Mouse (Mus musculus): ENCODE data around the gene Atp13a2.
A peak's percentile ranks its signal among the peaks of the same experiment; 100 is the strongest.

Atp13a2 gene

GRCm38 (mm10) chr4:140961467-140962206, 25.0 kb upstream of the Atp13a2 start:
- no peak for DNase-seq (ENCODE audit: low read depth in 1 of 2, low spot score in 2 of 2)

- DNase-seq (ENCODE audit: low read depth in 1 of 2, low spot score in 2 of 2): no peak
These were observed 24.3 kb upstream of the Atp13a2 start for GRCm38 (mm10) chr4:140962207-140962909.

GRCm38 (mm10) chr4:140962950-140963349, 23.7 kb upstream of the Atp13a2 start:
- no peak for DNase-seq (ENCODE audit: low read depth in 1 of 2, low spot score in 2 of 2)

- DNase-seq (ENCODE audit: low read depth in 1 of 2, low spot score in 2 of 2): no peak
These were observed 22.6 kb upstream of the Atp13a2 start for GRCm38 (mm10) chr4:140963941-140964597.

- no peak for DNase-seq (ENCODE audit: low read depth in 1 of 2, low spot score in 2 of 2)
These were observed 22.1 kb upstream of the Atp13a2 start for GRCm38 (mm10) chr4:140964620-140965019.

DNA sequence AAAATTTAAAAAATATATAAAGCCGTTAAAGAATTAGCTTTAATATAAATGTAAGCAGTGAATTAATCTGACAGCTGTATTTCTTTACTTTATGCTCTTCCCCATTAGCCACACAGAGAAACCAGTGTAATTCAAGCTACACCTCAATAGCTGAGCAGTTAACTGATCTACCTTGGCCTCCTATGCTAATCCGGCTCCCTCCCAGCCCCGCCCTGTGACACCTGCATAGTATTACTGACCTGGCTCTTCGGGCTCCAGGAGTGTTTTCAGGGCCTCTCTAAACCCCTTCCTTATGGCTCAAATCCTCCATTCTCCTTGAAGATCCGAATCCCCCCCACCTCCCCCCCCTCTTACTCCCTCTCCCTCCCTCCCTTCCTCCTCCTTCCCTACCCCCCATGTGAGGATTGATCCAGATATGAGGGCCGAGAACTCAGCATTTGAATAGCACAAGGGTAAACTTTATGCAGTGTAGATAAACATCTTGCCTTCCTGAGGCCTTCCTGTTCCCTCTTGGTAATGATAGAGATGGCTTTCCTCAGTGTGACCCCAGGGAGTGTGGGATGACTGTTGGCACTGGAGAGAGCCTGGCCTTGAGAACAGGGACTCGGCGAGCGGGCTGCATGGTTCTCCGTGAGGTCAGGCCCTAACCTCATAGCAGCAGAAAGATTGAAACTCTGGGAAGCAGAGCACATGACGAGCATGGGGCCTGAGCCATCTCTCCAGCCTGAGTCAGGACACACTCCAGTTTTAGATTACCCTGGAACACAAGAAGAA, 19.1 kb upstream of the Atp13a2 start:
- DNase-seq (ENCODE audit: low read depth in 1 of 2, low spot score in 2 of 2): no peak

GRCm38 (mm10) chr4:140971691-140972090, 15.0 kb upstream of the Atp13a2 start:
- no peak for DNase-seq (ENCODE audit: low read depth in 1 of 2, low spot score in 2 of 2)

DNA sequence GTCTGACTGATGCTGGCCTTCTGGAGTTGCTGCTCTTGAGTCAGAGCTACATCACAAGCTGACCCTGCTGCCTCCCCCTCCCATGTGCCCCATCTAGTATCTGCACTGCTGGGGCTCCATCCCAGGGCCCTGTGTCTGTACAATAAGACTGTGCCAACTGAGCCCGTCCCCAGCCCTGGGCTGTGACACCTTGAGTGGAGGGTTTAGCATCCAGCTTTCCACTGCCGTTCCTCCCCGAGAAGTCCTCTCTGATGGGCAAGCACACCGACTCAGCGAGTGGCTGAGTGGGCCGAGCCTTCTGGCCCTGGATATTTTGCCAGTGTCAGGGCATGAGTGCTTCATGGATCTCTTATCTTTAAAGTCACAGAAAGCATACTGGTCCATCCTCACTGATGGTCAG, 12.3 kb upstream of the Atp13a2 start:
- DNase-seq (ENCODE audit: low read depth in 1 of 2, low spot score in 2 of 2): no peak

GRCm38 (mm10) chr4:140975356-140975755, 11.3 kb upstream of the Atp13a2 start:
- no peak for DNase-seq (ENCODE audit: low read depth in 1 of 2, low spot score in 2 of 2)

DNA sequence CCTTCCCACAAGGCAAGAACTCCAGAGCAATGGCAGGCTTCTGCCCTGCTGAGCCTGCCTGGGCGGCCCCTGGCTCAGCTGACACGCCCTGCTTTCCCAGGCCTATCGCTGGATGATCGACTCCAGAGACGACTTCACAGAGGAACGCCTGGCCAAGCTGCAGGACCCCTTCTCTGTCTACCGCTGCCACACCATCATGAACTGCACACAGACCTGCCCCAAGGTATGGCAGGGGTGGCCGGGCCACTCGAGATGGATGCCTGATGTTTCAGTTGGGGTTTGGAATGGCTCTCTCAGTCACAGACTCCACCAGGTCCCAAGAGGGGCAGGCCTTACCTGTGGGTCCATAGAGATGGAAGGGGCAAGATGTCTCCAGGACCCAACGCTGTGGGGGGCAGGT, 9.4 kb upstream of the Atp13a2 start:
- no peak for DNase-seq (ENCODE audit: low read depth in 1 of 2, low spot score in 2 of 2)

DNA sequence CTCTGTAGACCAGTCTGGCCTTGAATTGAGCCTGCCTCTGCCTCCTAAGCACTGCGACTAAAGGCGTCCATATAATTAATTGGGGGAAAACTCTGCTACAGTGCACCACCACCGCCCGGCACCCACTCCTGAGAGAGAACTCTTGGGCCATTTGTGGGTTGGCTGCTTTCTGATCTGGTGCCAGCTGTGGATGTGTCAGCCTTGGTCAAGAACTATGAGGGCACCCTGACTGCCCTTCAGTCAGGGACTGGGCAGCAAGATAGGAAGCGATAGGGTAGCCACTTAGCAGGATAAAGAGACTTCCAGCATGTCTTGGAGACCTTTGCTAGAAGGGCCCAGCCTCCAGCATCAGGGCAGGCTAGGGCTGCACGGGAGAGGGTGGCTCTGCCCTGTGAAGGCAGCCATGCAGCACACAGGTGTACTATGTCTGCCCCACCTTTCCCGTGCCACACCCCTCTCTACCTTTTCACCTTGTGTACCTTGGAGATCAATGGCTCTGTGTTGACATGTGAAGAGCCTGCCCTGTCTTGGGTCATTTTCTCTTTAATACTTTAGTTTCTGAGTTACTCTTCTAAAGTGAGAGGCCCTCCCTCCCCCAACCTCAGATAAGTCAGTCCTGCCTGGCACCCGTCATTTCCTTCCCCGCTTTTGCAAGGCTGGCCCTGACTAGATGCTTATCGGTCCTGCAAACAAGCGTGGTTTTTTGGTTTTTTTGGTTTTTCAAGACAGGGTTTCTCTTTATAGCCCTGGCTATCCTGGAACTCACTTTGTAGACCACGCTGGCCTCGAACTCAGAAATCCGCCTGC, 8.6 kb upstream of the Atp13a2 start:
- no peak for DNase-seq (ENCODE audit: low read depth in 1 of 2, low spot score in 2 of 2)

DNA sequence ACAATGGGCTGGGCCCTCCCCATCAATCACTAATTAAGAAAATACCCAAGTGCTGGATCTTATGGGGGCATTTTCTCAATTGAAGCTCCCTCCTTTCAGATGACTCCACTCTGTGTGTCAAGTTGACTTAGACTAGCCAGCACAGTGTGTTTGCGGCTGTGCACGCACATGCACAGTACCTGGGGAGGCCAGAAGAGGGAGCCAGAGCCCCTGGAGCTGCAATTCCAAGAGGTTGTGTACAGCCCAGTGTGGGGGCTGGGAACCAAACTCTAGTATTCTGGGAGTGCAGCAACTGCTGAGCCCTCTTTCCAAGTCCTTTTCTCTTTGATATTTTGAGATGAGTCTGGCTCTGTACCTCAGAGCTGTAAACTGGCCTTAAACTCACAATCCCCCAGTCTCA, 5.1 kb upstream of the Atp13a2 start:
- no peak for DNase-seq (ENCODE audit: low read depth in 1 of 2, low spot score in 2 of 2)

DNA sequence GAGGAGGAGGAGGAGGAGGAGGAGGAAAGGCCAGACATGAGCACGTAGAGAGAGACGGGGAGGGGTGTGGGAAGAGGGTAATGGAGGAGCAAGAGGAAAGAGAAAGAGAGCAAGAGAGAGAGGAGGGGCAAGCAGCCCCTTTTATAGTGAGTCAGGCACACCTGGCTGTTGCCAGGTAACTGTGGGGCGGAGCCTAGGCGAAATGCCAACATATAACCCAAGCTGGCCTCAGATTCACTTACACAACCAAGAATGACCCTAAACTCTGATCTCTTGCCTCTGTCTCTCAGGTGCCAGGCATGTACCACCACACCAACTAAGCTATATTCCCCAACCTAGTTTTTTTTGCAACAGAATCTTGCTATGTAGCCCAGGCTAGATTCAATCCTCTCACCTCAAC, 3.9 kb upstream of the Atp13a2 start:
- DNase-seq (ENCODE audit: low read depth in 1 of 2, low spot score in 2 of 2): no peak

GRCm38 (mm10) chr4:140983442-140983841, 3.2 kb upstream of the Atp13a2 start:
- peak; percentile 80 to 81 for DNase-seq (ENCODE audit: low read depth in 1 of 2, low spot score in 2 of 2)

DNA sequence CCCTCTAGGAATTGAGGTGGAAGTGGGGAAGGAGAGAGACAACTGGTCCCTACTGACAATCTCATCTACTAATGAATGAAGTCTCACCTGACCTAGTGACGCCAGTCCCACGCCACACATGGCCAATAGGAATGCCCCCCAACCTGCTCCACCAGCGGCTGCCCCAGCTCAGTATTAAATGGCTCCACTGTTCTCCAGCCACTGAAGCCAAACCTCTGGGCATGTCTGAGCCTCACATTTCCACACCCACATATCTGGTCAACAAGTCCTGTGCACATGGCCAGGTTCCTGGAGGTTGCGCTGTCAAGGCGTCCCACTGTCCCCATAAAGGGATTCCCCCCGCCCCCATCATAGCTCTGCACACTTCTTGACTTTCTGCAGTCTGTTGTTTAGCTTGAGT, 2.1 kb upstream of the Atp13a2 start:
- no peak for DNase-seq (ENCODE audit: low read depth in 1 of 2, low spot score in 2 of 2)

GRCm38 (mm10) chr4:140986024-140986710, 506 bp upstream of the Atp13a2 start:
- DNase-seq (ENCODE audit: low read depth in 1 of 2, low spot score in 2 of 2): no peak

DNA sequence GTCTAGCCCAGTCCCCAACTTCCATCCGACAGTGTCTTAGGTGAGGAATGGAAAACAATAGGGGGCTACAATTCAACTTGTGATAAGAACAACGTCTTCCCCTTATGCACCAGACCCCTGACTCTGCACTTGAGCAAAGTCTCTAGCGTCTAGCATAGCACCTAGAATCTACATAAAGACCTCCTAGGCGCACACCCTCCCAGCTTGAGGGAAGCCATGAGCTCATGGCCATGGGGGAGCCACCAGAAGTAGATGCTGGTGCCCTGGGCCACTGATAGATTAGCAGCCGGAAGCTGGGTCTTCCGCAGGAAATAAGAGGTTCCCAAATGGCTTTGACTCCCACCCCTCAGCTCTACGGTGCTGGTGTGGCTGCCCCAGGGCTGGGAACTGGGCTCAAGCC, 803 bp downstream of the Atp13a2 start:
- DNase-seq (ENCODE audit: low read depth in 1 of 2, low spot score in 2 of 2): no peak

- peak; percentile 68 to 79 for DNase-seq (ENCODE audit: low read depth in 1 of 2, low spot score in 2 of 2)
These were observed 2.1 kb downstream of the Atp13a2 start for GRCm38 (mm10) chr4:140988706-140989290.

- peak in 1 of 2 experiments; percentile 15 for DNase-seq (ENCODE audit: low read depth in 1 of 2, low spot score in 2 of 2)
These were observed 2.8 kb downstream of the Atp13a2 start for GRCm38 (mm10) chr4:140989447-140989846.

- no peak for DNase-seq (ENCODE audit: low read depth in 1 of 2, low spot score in 2 of 2)
These were observed 5.5 kb downstream of the Atp13a2 start for GRCm38 (mm10) chr4:140992215-140992614.
